Mouse (Mus musculus): ENCODE data around the gene Nrg4. TPM values are rescaled to one million over a fixed set of nuclear protein-coding genes. Genes with fewer than 3 reads are reported as not detected.
A peak's percentile ranks its signal among the peaks of the same experiment; 100 is the strongest.

The Nrg4 gene
- polyA plus RNA-seq, 1 experiment from 2014 or later = 2.0 TPM

GRCm38 (mm10) chr9:55328151-55328918 is 1.7 kb upstream of the Nrg4 start:
- H3K9ac ChIP-seq (replicated peaks; ENCODE audit: low read depth, low read length) = no peak overlapping the region
- H3K4me3 ChIP-seq (ENCODE audit: low read depth, low read length) = no peak overlapping the region
- no peak overlapping the region for H3K4me2 ChIP-seq (replicated peaks; ENCODE audit: low read depth, low read length)
- no peak for ATAC-seq (ENCODE audit: insufficient number of reproducible peaks, insufficient read depth, low FRiP score, low read depth)
- no peaks in the 10 kb centered on the region for H3K36me3 ChIP-seq (ENCODE audit: control insufficient read depth, insufficient read depth, low read length)
- no peak overlapping the region for H3K27ac ChIP-seq (ENCODE audit: low read length)
- WGBS = 29% methylated on average over 14 of the region's 14 CpGs
- H3K9me3 ChIP-seq (ENCODE audit: control insufficient read depth, low read depth, low read length) = no peaks in the 10 kb centered on the region
- peaks cover 13% of the 10 kb centered on the region; the same call in 1 of the 2 replicates for H3K27me3 ChIP-seq (ENCODE audit: control insufficient read depth, insufficient read depth, low read length)
- 0 out of 2 replicates have a peak, but pooled peaks cover 5% of the 10 kb centered on the region for H3K4me1 ChIP-seq (ENCODE audit: control insufficient read depth, insufficient read depth, low read length)

GRCm38 (mm10) chr9:55327234-55327615 is 581 bp upstream of the Nrg4 start:
- Histone ChIP-seq H3K27me3 (ENCODE audit: control insufficient read depth, insufficient read depth, low read length) (peaks cover 13% of the 10 kb centered on the region; the same call in 1 of the 2 replicates), H3K4me3 (ENCODE audit: low read depth, low read length) (peak overlapping the region; percentile 67), H3K4me2 (replicated peaks; ENCODE audit: low read depth, low read length) (peak overlapping the region; percentile 82), H3K4me1 (ENCODE audit: control insufficient read depth, insufficient read depth, low read length) (0 out of 2 replicates have a peak, but pooled peaks cover 5% of the 10 kb centered on the region), H3K36me3 (ENCODE audit: control insufficient read depth, insufficient read depth, low read length) (no peaks in the 10 kb centered on the region), H3K27ac (ENCODE audit: low read length) (no peak overlapping the region), H3K9me3 (ENCODE audit: control insufficient read depth, low read depth, low read length) (no peaks in the 10 kb centered on the region), H3K9ac (replicated peaks; ENCODE audit: low read depth, low read length) (peak overlapping the region; percentile 28)
- ATAC-seq (ENCODE audit: insufficient number of reproducible peaks, insufficient read depth, low FRiP score, low read depth) = no peak
- WGBS = 3% methylated on average over 13 of the region's 13 CpGs

GRCm38 (mm10) chr9:55325564-55326514 is 805 bp downstream of the Nrg4 start:
- Histone ChIP-seq H3K9me3 (ENCODE audit: control insufficient read depth, low read depth, low read length) (no peaks in the 10 kb centered on the region), H3K9ac (replicated peaks; ENCODE audit: low read depth, low read length) (0 out of 2 replicates have a peak overlapping the region, but pooled peaks have one; percentile 46), H3K4me2 (replicated peaks; ENCODE audit: low read depth, low read length) (peak overlapping the region; percentile 82), H3K27ac (ENCODE audit: low read length) (no peak overlapping the region), H3K36me3 (ENCODE audit: control insufficient read depth, insufficient read depth, low read length) (no peaks in the 10 kb centered on the region), H3K4me3 (ENCODE audit: low read depth, low read length) (peak overlapping the region; percentile 67), H3K4me1 (ENCODE audit: control insufficient read depth, insufficient read depth, low read length) (0 out of 2 replicates have a peak, but pooled peaks cover 5% of the 10 kb centered on the region), H3K27me3 (ENCODE audit: control insufficient read depth, insufficient read depth, low read length) (peaks cover 13% of the 10 kb centered on the region; the same call in 1 of the 2 replicates)
- WGBS = 19% methylated on average over 18 of the region's 18 CpGs
- no peak for ATAC-seq (ENCODE audit: insufficient number of reproducible peaks, insufficient read depth, low FRiP score, low read depth)

GRCm38 (mm10) chr9:55325061-55325460 is 1.6 kb downstream of the Nrg4 start:
- Histone ChIP-seq H3K27me3 (ENCODE audit: control insufficient read depth, insufficient read depth, low read length) (peaks cover 13% of the 10 kb centered on the region; the same call in 1 of the 2 replicates), H3K27ac (ENCODE audit: low read length) (no peak overlapping the region), H3K9me3 (ENCODE audit: control insufficient read depth, low read depth, low read length) (no peaks in the 10 kb centered on the region), H3K4me2 (replicated peaks; ENCODE audit: low read depth, low read length) (no peak overlapping the region), H3K9ac (replicated peaks; ENCODE audit: low read depth, low read length) (no peak overlapping the region), H3K36me3 (ENCODE audit: control insufficient read depth, insufficient read depth, low read length) (no peaks in the 10 kb centered on the region), H3K4me1 (ENCODE audit: control insufficient read depth, insufficient read depth, low read length) (0 out of 2 replicates have a peak, but pooled peaks cover 5% of the 10 kb centered on the region), H3K4me3 (ENCODE audit: low read depth, low read length) (no peak overlapping the region)
- WGBS = 9% methylated on average over 1 of the region's 1 CpGs
- ATAC-seq (ENCODE audit: insufficient number of reproducible peaks, insufficient read depth, low FRiP score, low read depth) = no peak

- Histone ChIP-seq H3K9me3 (ENCODE audit: control insufficient read depth, low read depth, low read length) (no peaks in the 10 kb centered on the region), H3K9ac (replicated peaks; ENCODE audit: low read depth, low read length) (no peak overlapping the region), H3K27ac (ENCODE audit: low read length) (no peak overlapping the region), H3K4me2 (replicated peaks; ENCODE audit: low read depth, low read length) (no peak overlapping the region), H3K36me3 (ENCODE audit: control insufficient read depth, insufficient read depth, low read length) (no peaks in the 10 kb centered on the region), H3K27me3 (ENCODE audit: control insufficient read depth, insufficient read depth, low read length) (peaks cover 12% of the 10 kb centered on the region; the same call in 1 of the 2 replicates), H3K4me1 (ENCODE audit: control insufficient read depth, insufficient read depth, low read length) (0 out of 2 replicates have a peak, but pooled peaks cover 5% of the 10 kb centered on the region), H3K4me3 (ENCODE audit: low read depth, low read length) (no peak overlapping the region)
- ATAC-seq (ENCODE audit: insufficient number of reproducible peaks, insufficient read depth, low FRiP score, low read depth) = no peak
- 58% methylated on average over 10 of the region's 10 CpGs for WGBS
Measured at GRCm38 (mm10) chr9:55324516-55324915, 2.1 kb downstream of the Nrg4 start.

- no peaks in the 10 kb centered on the region for H3K36me3 ChIP-seq (ENCODE audit: control insufficient read depth, insufficient read depth, low read length)
- WGBS = 64% methylated on average over 8 of the region's 8 CpGs
- H3K9me3 ChIP-seq (ENCODE audit: control insufficient read depth, low read depth, low read length) = no peaks in the 10 kb centered on the region
- ATAC-seq (ENCODE audit: insufficient number of reproducible peaks, insufficient read depth, low FRiP score, low read depth) = no peak
- H3K27me3 ChIP-seq (ENCODE audit: control insufficient read depth, insufficient read depth, low read length) = peaks cover 8% of the 10 kb centered on the region; the same call in 1 of the 2 replicates
- H3K27ac ChIP-seq (ENCODE audit: low read length) = no peak overlapping the region
- H3K4me2 ChIP-seq (replicated peaks; ENCODE audit: low read depth, low read length) = no peak overlapping the region
- H3K4me3 ChIP-seq (ENCODE audit: low read depth, low read length) = no peak overlapping the region
- no peak overlapping the region for H3K9ac ChIP-seq (replicated peaks; ENCODE audit: low read depth, low read length)
- H3K4me1 ChIP-seq (ENCODE audit: control insufficient read depth, insufficient read depth, low read length) = 0 out of 2 replicates have a peak, but pooled peaks cover 5% of the 10 kb centered on the region
Measured at GRCm38 (mm10) chr9:55324085-55324484, 2.6 kb downstream of the Nrg4 start.

- Histone ChIP-seq H3K27ac (ENCODE audit: low read length) (no peak overlapping the region), H3K4me2 (replicated peaks; ENCODE audit: low read depth, low read length) (no peak overlapping the region), H3K4me3 (ENCODE audit: low read depth, low read length) (no peak overlapping the region), H3K4me1 (ENCODE audit: control insufficient read depth, insufficient read depth, low read length) (0 out of 2 replicates have a peak, but pooled peaks cover 5% of the 10 kb centered on the region), H3K36me3 (ENCODE audit: control insufficient read depth, insufficient read depth, low read length) (no peaks in the 10 kb centered on the region), H3K9me3 (ENCODE audit: control insufficient read depth, low read depth, low read length) (no peaks in the 10 kb centered on the region), H3K27me3 (ENCODE audit: control insufficient read depth, insufficient read depth, low read length) (no peaks in the 10 kb centered on the region), H3K9ac (replicated peaks; ENCODE audit: low read depth, low read length) (no peak overlapping the region)
- ATAC-seq (ENCODE audit: insufficient number of reproducible peaks, insufficient read depth, low FRiP score, low read depth) = no peak
- WGBS = 57% methylated on average over 1 of the region's 1 CpGs
Measured at GRCm38 (mm10) chr9:55322641-55323040, 4.0 kb downstream of the Nrg4 start.

GRCm38 (mm10) chr9:55313619-55314261 is 12.9 kb downstream of the Nrg4 start:
- Histone ChIP-seq H3K4me3 (ENCODE audit: low read depth, low read length) (no peak overlapping the region), H3K9me3 (ENCODE audit: control insufficient read depth, low read depth, low read length) (no peaks in the 10 kb centered on the region), H3K36me3 (ENCODE audit: control insufficient read depth, insufficient read depth, low read length) (no peaks in the 10 kb centered on the region), H3K27ac (ENCODE audit: low read length) (no peak overlapping the region), H3K4me2 (replicated peaks; ENCODE audit: low read depth, low read length) (no peak overlapping the region), H3K27me3 (ENCODE audit: control insufficient read depth, insufficient read depth, low read length) (no peaks in the 10 kb centered on the region), H3K9ac (replicated peaks; ENCODE audit: low read depth, low read length) (no peak overlapping the region), H3K4me1 (ENCODE audit: control insufficient read depth, insufficient read depth, low read length) (no peaks in the 10 kb centered on the region)
- no peak for ATAC-seq (ENCODE audit: insufficient number of reproducible peaks, insufficient read depth, low FRiP score, low read depth)
- WGBS = 63% methylated on average over 12 of the region's 12 CpGs

Data from stomach, embryonic 14.5 days (tissue).